Mouse (Mus musculus) liver, adult 2 months (tissue): ENCODE results near the gene Gm20388.

Experiments used
- CTCF ChIP-seq: fragments of 200-500 bp; IDR thresholded peaks from 2 replicates; pipeline ENCODE4 v1.5.1; 2011; ENCODE audit warnings: low read depth, low read length, control low read depth
- POLR2A ChIP-seq: fragments of 200-500 bp; IDR thresholded peaks from 2 replicates; pipeline ENCODE4 v1.6.1; 2011; ENCODE audit warnings: low read length, control low read depth; ENCODE audit not compliant: insufficient read depth; ENCODE audit errors: extremely low read depth

DNA sequence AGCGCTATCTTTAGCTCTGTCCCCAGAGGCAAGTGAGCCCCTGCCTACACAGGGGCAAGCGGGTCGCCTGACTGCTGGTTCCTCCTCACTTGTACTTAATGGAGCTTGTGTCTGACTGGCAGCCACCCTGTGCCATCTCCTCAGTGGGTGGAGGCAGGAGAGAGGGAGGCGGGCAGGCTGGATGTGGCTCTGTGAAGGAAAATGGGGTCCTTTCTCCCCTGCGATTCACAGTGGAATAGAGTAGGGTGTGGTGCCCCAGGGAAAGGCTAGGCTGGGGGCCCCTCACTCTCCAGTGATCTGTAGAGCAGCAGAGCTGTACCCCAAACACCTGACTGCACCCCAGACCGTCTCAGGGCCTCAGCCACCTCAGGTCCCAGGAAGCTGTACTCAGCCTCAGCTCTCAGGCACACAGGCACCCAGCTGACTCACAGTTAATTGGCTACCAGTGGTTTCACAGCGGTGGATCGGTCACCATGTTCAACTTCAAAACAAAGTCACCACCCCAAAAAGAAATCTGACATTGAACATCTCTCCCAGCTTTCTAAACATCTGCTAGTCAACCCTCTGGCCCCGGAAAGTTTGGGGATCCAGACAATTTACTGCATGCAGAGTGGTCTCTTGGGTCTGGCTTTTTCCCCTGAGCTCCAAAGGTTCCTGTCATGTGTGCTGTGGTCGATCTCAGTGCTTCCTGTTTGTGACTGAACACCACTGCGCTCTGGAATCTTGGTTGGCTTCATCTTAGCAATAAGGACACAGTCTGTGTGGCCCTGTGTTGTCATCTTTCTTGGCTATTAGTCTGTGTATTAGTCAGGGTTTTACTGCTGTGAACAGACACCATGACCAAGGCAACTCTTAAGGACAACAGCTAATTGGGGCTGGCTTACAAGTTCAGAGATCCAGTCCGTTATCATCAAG, 2434.8 kb downstream of the Gm20388 start:
- TF ChIP-seq CTCF, result no peak
- no peak for TF ChIP-seq POLR2A
